Mouse (Mus musculus): Measurements from ENCODE around the gene Sgms1.

DNA sequence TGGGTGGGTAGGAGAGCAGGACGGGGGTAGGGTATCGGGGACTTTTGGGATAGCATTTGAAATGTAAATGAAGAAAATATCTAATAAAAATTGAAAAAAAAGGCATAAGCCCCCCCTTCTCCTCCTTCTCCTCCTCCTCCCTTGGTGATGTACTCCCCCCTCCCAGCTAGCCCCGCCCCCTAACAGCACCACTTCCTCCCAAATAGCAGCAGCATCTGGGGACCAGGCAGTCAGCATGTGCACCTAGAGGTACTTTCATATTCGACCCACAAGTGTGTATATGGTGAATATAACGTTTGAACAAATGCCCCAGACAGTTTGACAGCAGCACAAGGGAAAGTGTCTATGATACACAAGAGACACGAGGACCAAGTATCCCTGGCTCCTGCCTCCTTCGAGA, 17.2 kb upstream of the Sgms1 start:
- no peak for TF ChIP-seq POLR2A (IDR thresholded peaks at IDR 0.05; ENCODE audit: low read depth, low read length)
- TF ChIP-seq CTCF (conservative IDR thresholded peaks at IDR 0.05; ENCODE audit: insufficient read depth, insufficient read length, low read depth, low read length) = no peak
